Mouse (Mus musculus): ENCODE measurements around the gene Bsph2. TPM values are rescaled to one million over a fixed set of nuclear protein-coding genes. Genes with fewer than 3 reads are reported as not detected.

The Bsph2 gene
- polyA plus RNA-seq (2012; ENCODE audit: insufficient read depth, insufficient read length, missing spikeins) = not detected in 2 replicates

GRCm38 (mm10) chr7:13570967-13571366, at the start of gene Bsph2:
Gene Bsph2 (minus strand): TSS chr7:13571067.
- no peaks in the 10 kb centered on the region for H3K4me1 ChIP-seq (ENCODE audit: control insufficient read depth, insufficient read depth, insufficient read length, low read length)
- H3K27ac ChIP-seq (replicated peaks; ENCODE audit: low read depth, low read length) = no peak within 1 kb of the TSS
- no peak within 1 kb of the TSS for H3K4me3 ChIP-seq (ENCODE audit: insufficient read depth, low read depth, low read length)

GRCm38 (mm10) chr7:13511539-13511938, 59.3 kb downstream of the Bsph2 start:
- no peaks in the 10 kb centered on the region for H3K4me1 ChIP-seq (ENCODE audit: control insufficient read depth, insufficient read depth, insufficient read length, low read length)
- H3K4me3 ChIP-seq (ENCODE audit: insufficient read depth, low read depth, low read length) = no peak overlapping the region
- no peak overlapping the region for H3K27ac ChIP-seq (replicated peaks; ENCODE audit: low read depth, low read length)

Other genes with a start within 250 kb of the Bsph2 start
- not detected in 2 replicates for gene Pla2g4c, start 246.4 kb downstream of the Bsph2 start, polyA plus RNA-seq (2012; ENCODE audit: insufficient read depth, insufficient read length, missing spikeins)
- gene Cabp5, start 172.9 kb downstream of the Bsph2 start, polyA plus RNA-seq (2012; ENCODE audit: insufficient read depth, insufficient read length, missing spikeins) = not detected in 2 replicates
- gene Bsph1, start 120.2 kb downstream of the Bsph2 start, polyA plus RNA-seq (2012; ENCODE audit: insufficient read depth, insufficient read length, missing spikeins) = not detected in 2 replicates
- not detected in 2 replicates for gene Sult2a5, start 52.9 kb upstream of the Bsph2 start, polyA plus RNA-seq (2012; ENCODE audit: insufficient read depth, insufficient read length, missing spikeins)
- not detected in 2 replicates for gene Sult2a2, start 162.4 kb upstream of the Bsph2 start, polyA plus RNA-seq (2012; ENCODE audit: insufficient read depth, insufficient read length, missing spikeins)